Mouse (Mus musculus) olfactory bulb, adult 2 months (tissue): Measurements from ENCODE around the gene Fam81b. TPM values are rescaled to one million over a fixed set of nuclear protein-coding genes. Genes with fewer than 3 reads are reported as not detected.

ENCODE experiments used
- H3K27ac ChIP-seq: fragments of 200-500 bp; 2 replicates; pipeline ENCODE4 v1.5.1; 2012; ENCODE audit warnings: low read depth, low read length; ENCODE audit not compliant: insufficient read depth
- H3K4me1 ChIP-seq: fragments of 200-500 bp; 2 replicates; pipeline ENCODE4 v1.6.1; 2012; ENCODE audit warnings: low read length; ENCODE audit not compliant: control insufficient read depth, insufficient read depth
- H3K4me3 ChIP-seq: fragments of 200-500 bp; 2 replicates; pipeline ENCODE4 v1.5.1; 2012; ENCODE audit warnings: mild to moderate bottlenecking, low read depth, low read length, moderate library complexity; ENCODE audit not compliant: insufficient read depth
- CTCF ChIP-seq: fragments of 200-500 bp; IDR thresholded peaks from 2 replicates; pipeline ENCODE4 v1.5.1; 2012; ENCODE audit warnings: low read depth, mild to moderate bottlenecking, low read length, moderate library complexity; ENCODE audit not compliant: insufficient read depth
- POLR2A ChIP-seq: fragments of 200-500 bp; IDR thresholded peaks from 2 replicates; pipeline ENCODE4 v1.6.1; 2012; ENCODE audit warnings: mild to moderate bottlenecking, low read depth, low read length, moderate library complexity; ENCODE audit not compliant: insufficient read depth
- WGBS: fragments of 180-500 bp; shearing (Covaris S2); methylation state at CpG from one replicate; pipeline ENCODE4 v1.1.7; 2018; 5-methylcytosine and 5-hydroxymethylcytosine counted together
- polyA plus RNA-seq: library from polyadenylated mRNA; stranded (reverse); fragments of >200 nt; gene quantifications from 2 replicates; pipeline ENCODE4 v1.2.4, GENCODE M21; 2012; ENCODE audit warnings: low replicate concordance; ENCODE audit not compliant: missing spikeins, insufficient read depth, insufficient read length

The Fam81b gene
- polyA plus RNA-seq, 1 experiment: not detected

DNA sequence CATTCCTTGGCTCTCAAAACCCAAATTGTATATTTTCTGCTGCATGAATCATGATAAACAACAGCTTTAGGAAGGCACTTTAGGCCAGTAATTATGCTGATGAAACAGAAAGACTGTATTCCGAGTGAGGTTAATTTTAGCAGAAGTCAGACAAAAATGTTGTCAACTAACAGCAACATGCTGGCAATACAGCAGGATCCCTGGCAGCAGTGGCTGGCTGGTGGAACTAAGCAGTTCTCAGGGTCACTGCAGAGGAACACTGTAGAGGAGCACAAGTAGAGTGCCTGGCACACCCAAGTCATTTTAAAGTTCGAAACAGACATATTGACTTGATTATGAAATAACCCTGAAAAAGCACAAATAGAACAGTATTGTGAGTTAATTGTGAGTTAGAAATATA, 2.8 kb downstream of the Fam81b start:
- TF ChIP-seq POLR2A (no peak), CTCF (no peak)
- Histone ChIP-seq H3K4me3 (no peak overlapping the region), H3K27ac (no peak overlapping the region), H3K4me1 (no peaks in the 10 kb centered on the region)
- WGBS: 32% methylated on average over 2 of the region's 2 CpGs

GRCm38 (mm10) chr13:76292050-76292449, 12.8 kb downstream of the Fam81b start:
- 80% methylated on average over 4 of the region's 4 CpGs for WGBS
- TF ChIP-seq POLR2A: no peak
- no peak for TF ChIP-seq CTCF
- Histone ChIP-seq H3K4me1 (no peaks in the 10 kb centered on the region), H3K27ac (no peak overlapping the region), H3K4me3 (no peak overlapping the region)

GRCm38 (mm10) chr13:76284597-76284996, 20.3 kb downstream of the Fam81b start:
- Histone ChIP-seq H3K27ac (no peak overlapping the region), H3K4me1 (no peaks in the 10 kb centered on the region), H3K4me3 (no peak overlapping the region)
- 94% methylated on average over 3 of the region's 3 CpGs for WGBS
- TF ChIP-seq POLR2A: no peak
- no peak for TF ChIP-seq CTCF

GRCm38 (mm10) chr13:76264361-76265026, 40.4 kb downstream of the Fam81b start:
- 66% methylated on average over 5 of the region's 5 CpGs for WGBS
- Histone ChIP-seq H3K27ac (no peak overlapping the region), H3K4me1 (no peaks in the 10 kb centered on the region), H3K4me3 (no peak overlapping the region)
- no peak for TF ChIP-seq POLR2A
- TF ChIP-seq CTCF: no peak

DNA sequence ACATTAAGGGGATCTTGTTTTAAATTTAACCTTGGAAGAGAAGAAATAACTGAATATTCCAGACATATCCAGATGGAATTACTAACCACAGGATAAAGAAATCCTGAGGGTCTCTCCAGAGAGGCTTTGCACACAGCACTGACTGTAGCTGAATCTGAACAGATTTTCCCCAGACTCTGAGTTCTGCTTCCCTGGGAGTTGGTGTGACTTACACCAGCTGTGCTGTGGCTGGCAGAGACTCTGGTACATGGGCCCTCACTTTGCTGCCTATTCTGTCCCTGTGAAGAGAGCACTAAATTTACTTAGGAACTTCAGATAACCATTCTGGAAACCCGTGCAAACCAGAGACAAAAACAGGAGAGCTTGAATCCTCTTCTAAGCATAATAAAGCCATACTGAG, 46.1 kb downstream of the Fam81b start:
- Histone ChIP-seq H3K27ac (no peak overlapping the region), H3K4me3 (no peak overlapping the region), H3K4me1 (no peaks in the 10 kb centered on the region)
- TF ChIP-seq POLR2A: no peak
- no peak for TF ChIP-seq CTCF
- WGBS: 37% methylated on average over 1 of the region's 1 CpGs

GRCm38 (mm10) chr13:76256350-76256749, 48.5 kb downstream of the Fam81b start:
- WGBS: 79% methylated on average over 3 of the region's 3 CpGs
- Histone ChIP-seq H3K4me3 (no peak overlapping the region), H3K27ac (no peak overlapping the region), H3K4me1 (no peaks in the 10 kb centered on the region)
- TF ChIP-seq POLR2A (no peak), CTCF (no peak)

- Histone ChIP-seq H3K4me1 (no peaks in the 10 kb centered on the region), H3K4me3 (no peak overlapping the region), H3K27ac (no peak overlapping the region)
- WGBS: 79% methylated on average over 7 of the region's 7 CpGs
- TF ChIP-seq POLR2A: no peak
- no peak for TF ChIP-seq CTCF
Measured at GRCm38 (mm10) chr13:76250092-76250491, 54.8 kb downstream of the Fam81b start.

- no peak for TF ChIP-seq CTCF
- no peak for TF ChIP-seq POLR2A
- H3K4me1 ChIP-seq: no peaks in the 10 kb centered on the region
- WGBS: 53% methylated on average over 1 of the region's 1 CpGs
- no peak overlapping the region for H3K4me3 ChIP-seq
- H3K27ac ChIP-seq: no peak overlapping the region
Measured at GRCm38 (mm10) chr13:76249066-76249465, 55.8 kb downstream of the Fam81b start.

- no peak overlapping the region for H3K4me3 ChIP-seq
- WGBS: 49% methylated on average over 2 of the region's 2 CpGs
- H3K4me1 ChIP-seq: no peaks in the 10 kb centered on the region; the same call in 1 of the 2 replicates
- TF ChIP-seq CTCF: no peak
- TF ChIP-seq POLR2A: no peak
- H3K27ac ChIP-seq: no peak overlapping the region
Measured at GRCm38 (mm10) chr13:76215397-76215796, 89.5 kb downstream of the Fam81b start.

DNA sequence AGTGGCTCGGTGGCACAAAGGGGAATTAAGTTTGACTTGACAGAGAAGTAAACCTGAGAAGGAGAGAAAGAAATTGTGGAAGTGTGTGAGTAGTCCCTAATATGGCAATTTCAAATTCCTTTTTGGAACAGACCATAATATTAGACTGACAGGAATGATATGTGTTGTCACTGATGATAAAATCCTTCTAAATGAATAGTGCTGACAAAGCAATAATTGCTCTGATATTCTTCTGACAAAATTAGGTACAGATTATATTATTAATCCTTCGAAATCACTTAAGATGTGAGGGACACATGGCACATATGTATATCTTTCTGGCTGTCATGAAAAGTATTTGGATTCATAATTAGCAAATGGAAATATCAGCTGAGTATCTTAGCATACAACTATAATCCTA, 89.9 kb downstream of the Fam81b start:
- no peaks in the 10 kb centered on the region; the same call in 1 of the 2 replicates for H3K4me1 ChIP-seq
- H3K27ac ChIP-seq: no peak overlapping the region
- no peak overlapping the region for H3K4me3 ChIP-seq
- 84% methylated on average over 2 of the region's 2 CpGs for WGBS
- TF ChIP-seq CTCF (no peak), POLR2A (no peak)
